Mouse (Mus musculus): ENCODE data around the gene Srsf12. TPM values are rescaled to one million over a fixed set of nuclear protein-coding genes. Genes with fewer than 3 reads are reported as not detected.

Srsf12 gene
- 0.45 and 0.68 TPM in 2 replicates for polyA plus RNA-seq (2012; rRNA removed; ENCODE audit: low replicate concordance)

GRCm38 (mm10) chr4:33208881-33209841 is at the start of gene Srsf12:
TSS of gene Srsf12 (plus strand) at chr4:33208991.

GRCm38 (mm10) chr4:33189735-33190036 is 19.1 kb upstream of the Srsf12 start, which contains the start of gene Pm20d2:
TSS of gene Pm20d2 (minus strand) at chr4:33189737.

Other genes with a start within 250 kb of the Srsf12 start
- 0.56 and 17.7 TPM in 2 replicates for gene Rragd, start 226.0 kb upstream of the Srsf12 start, polyA plus RNA-seq (2012; rRNA removed; ENCODE audit: low replicate concordance)
- 18.5 and 23.4 TPM in 2 replicates for gene Ube2j1, start 177.6 kb upstream of the Srsf12 start, polyA plus RNA-seq (2012; rRNA removed; ENCODE audit: low replicate concordance)
- 2.9 and 3.1 TPM in 2 replicates for gene Gabrr2, start 146.0 kb upstream of the Srsf12 start, polyA plus RNA-seq (2012; rRNA removed; ENCODE audit: low replicate concordance)
- 0.14 TPM in 1 of 2 replicates, not detected in the other for gene Gabrr1, start 76.5 kb upstream of the Srsf12 start, polyA plus RNA-seq (2012; rRNA removed; ENCODE audit: low replicate concordance)
- gene Pm20d2, start 19.3 kb upstream of the Srsf12 start, polyA plus RNA-seq (2012; rRNA removed; ENCODE audit: low replicate concordance): 8.0 and 13.7 TPM in 2 replicates
- gene Pnrc1, start 81.2 kb downstream of the Srsf12 start, polyA plus RNA-seq (2012; rRNA removed; ENCODE audit: low replicate concordance): 45.5 and 329 TPM in 2 replicates
- gene Rngtt, start 101.3 kb downstream of the Srsf12 start, polyA plus RNA-seq (2012; rRNA removed; ENCODE audit: low replicate concordance): 1.6 and 2.1 TPM in 2 replicates